Mouse (Mus musculus): ENCODE results near the gene Hoxa9. TPM values are rescaled to one million over a fixed set of nuclear protein-coding genes. Genes with fewer than 3 reads are reported as not detected.

Gene Hoxa9
- polyA plus RNA-seq, 1 experiment from 2014 or later, result 0.89 TPM

GRCm38 (mm10) chr6:52259811-52260261, 28.9 kb upstream of the Hoxa9 start:
- no peak for DNase-seq
- H3K36me3 ChIP-seq, result no peaks in the 10 kb centered on the region

GRCm38 (mm10) chr6:52259081-52259790, 28.3 kb upstream of the Hoxa9 start:
- ATAC-seq (ENCODE audit: low read depth), result no peak
- Histone ChIP-seq H3K27ac (no peak overlapping the region), H3K36me3 (no peaks in the 10 kb centered on the region), H3K27me3 (peaks cover 98% of the 10 kb centered on the region), H3K4me1 (replicated peaks) (0 out of 2 replicates have a peak, but pooled peaks cover 3% of the 10 kb centered on the region), H3K9me3 (replicated peaks) (no peaks in the 10 kb centered on the region), H3K4me2 (no peak overlapping the region), H3K4me3 (replicated peaks) (no peak overlapping the region), H3K9ac (no peak overlapping the region)
- WGBS (ENCODE audit: insufficient replicate concordance), result 1% methylated on average over 24 of the region's 25 CpGs
- DNase-seq, result no peak

More at GRCm38 (mm10) chr6:52259811-52260261, 28.9 kb upstream of the Hoxa9 start:
- H3K4me2 ChIP-seq, result peak overlapping the region; percentile 66
- no peak overlapping the region for H3K9ac ChIP-seq
- WGBS (ENCODE audit: insufficient replicate concordance), result under 1% methylated on average over 39 of the region's 39 CpGs
- H3K9me3 ChIP-seq (replicated peaks), result no peaks in the 10 kb centered on the region
- H3K27me3 ChIP-seq, result peaks cover 98% of the 10 kb centered on the region
- H3K4me1 ChIP-seq (replicated peaks), result 0 out of 2 replicates have a peak, but pooled peaks cover 3% of the 10 kb centered on the region
- peak overlapping the region; percentile 52; the same call in 1 of the 2 replicates for H3K4me3 ChIP-seq (replicated peaks)
- no peak for ATAC-seq (ENCODE audit: low read depth)
- H3K27ac ChIP-seq, result no peak overlapping the region

- Histone ChIP-seq H3K4me3 (replicated peaks) (no peak overlapping the region), H3K9me3 (replicated peaks) (no peaks in the 10 kb centered on the region), H3K36me3 (no peaks in the 10 kb centered on the region), H3K4me2 (no peak overlapping the region), H3K4me1 (replicated peaks) (0 out of 2 replicates have a peak, but pooled peaks cover 3% of the 10 kb centered on the region), H3K27me3 (peaks cover 98% of the 10 kb centered on the region), H3K9ac (no peak overlapping the region), H3K27ac (no peak overlapping the region)
- WGBS (ENCODE audit: insufficient replicate concordance), result under 1% methylated on average over 6 of the region's 6 CpGs
- ATAC-seq (ENCODE audit: low read depth), result no peak
- no peak for DNase-seq
Observed at GRCm38 (mm10) chr6:52256956-52257355, 26.1 kb upstream of the Hoxa9 start.

- DNase-seq, result no peak
- Histone ChIP-seq H3K9me3 (replicated peaks) (no peaks in the 10 kb centered on the region), H3K9ac (no peak overlapping the region), H3K4me2 (no peak overlapping the region), H3K4me1 (replicated peaks) (no peaks in the 10 kb centered on the region), H3K4me3 (replicated peaks) (peak overlapping the region; percentile 10; the same call in 1 of the 2 replicates), H3K27ac (no peak overlapping the region), H3K36me3 (no peaks in the 10 kb centered on the region), H3K27me3 (peaks cover 98% of the 10 kb centered on the region)
- WGBS (ENCODE audit: insufficient replicate concordance), result 2% methylated on average over 59 of the region's 59 CpGs
- no peak for ATAC-seq (ENCODE audit: low read depth)
Observed at GRCm38 (mm10) chr6:52253511-52254500, 22.9 kb upstream of the Hoxa9 start.

GRCm38 (mm10) chr6:52252775-52253376, 22.0 kb upstream of the Hoxa9 start:
- Histone ChIP-seq H3K27ac (no peak overlapping the region), H3K4me3 (replicated peaks) (0 out of 2 replicates have a peak overlapping the region, but pooled peaks have one; percentile 10), H3K27me3 (peaks cover 98% of the 10 kb centered on the region), H3K4me1 (replicated peaks) (no peaks in the 10 kb centered on the region), H3K4me2 (no peak overlapping the region), H3K36me3 (no peaks in the 10 kb centered on the region), H3K9me3 (replicated peaks) (no peaks in the 10 kb centered on the region), H3K9ac (no peak overlapping the region)
- DNase-seq, result no peak
- 2% methylated on average over 35 of the region's 35 CpGs for WGBS (ENCODE audit: insufficient replicate concordance)
- no peak for ATAC-seq (ENCODE audit: low read depth)

GRCm38 (mm10) chr6:52252016-52252774, 21.3 kb upstream of the Hoxa9 start:
- H3K9ac ChIP-seq, result no peak overlapping the region
- no peak overlapping the region for H3K4me2 ChIP-seq
- no peaks in the 10 kb centered on the region for H3K9me3 ChIP-seq (replicated peaks)
- peaks cover 99% of the 10 kb centered on the region for H3K27me3 ChIP-seq
- H3K4me1 ChIP-seq (replicated peaks), result no peaks in the 10 kb centered on the region
- no peak overlapping the region for H3K4me3 ChIP-seq (replicated peaks)
- 2% methylated on average over 24 of the region's 24 CpGs for WGBS (ENCODE audit: insufficient replicate concordance)
- ATAC-seq (ENCODE audit: low read depth) (no peak), DNase-seq (no peak)
- no peak overlapping the region for H3K27ac ChIP-seq
- H3K36me3 ChIP-seq, result no peaks in the 10 kb centered on the region

- no peak for ATAC-seq (ENCODE audit: low read depth)
- H3K27me3 ChIP-seq, result peaks cover 100% of the 10 kb centered on the region
- H3K4me3 ChIP-seq (replicated peaks), result no peak overlapping the region
- no peak overlapping the region for H3K27ac ChIP-seq
- 9% methylated on average over 7 of the region's 7 CpGs for WGBS (ENCODE audit: insufficient replicate concordance)
- H3K4me2 ChIP-seq, result no peak overlapping the region
- no peaks in the 10 kb centered on the region for H3K9me3 ChIP-seq (replicated peaks)
- H3K9ac ChIP-seq, result no peak overlapping the region
- H3K4me1 ChIP-seq (replicated peaks), result no peaks in the 10 kb centered on the region
- no peaks in the 10 kb centered on the region for H3K36me3 ChIP-seq
- DNase-seq, result no peak
Observed at GRCm38 (mm10) chr6:52251177-52251879, 20.4 kb upstream of the Hoxa9 start.

GRCm38 (mm10) chr6:52249826-52250225, 18.9 kb upstream of the Hoxa9 start:
- 3% methylated on average over 4 of the region's 4 CpGs for WGBS (ENCODE audit: insufficient replicate concordance)
- Histone ChIP-seq H3K4me1 (replicated peaks) (0 out of 2 replicates have a peak, but pooled peaks cover 2% of the 10 kb centered on the region), H3K9ac (no peak overlapping the region), H3K36me3 (no peaks in the 10 kb centered on the region), H3K27ac (no peak overlapping the region), H3K27me3 (peaks cover 100% of the 10 kb centered on the region), H3K4me3 (replicated peaks) (no peak overlapping the region), H3K9me3 (replicated peaks) (no peaks in the 10 kb centered on the region), H3K4me2 (no peak overlapping the region)
- DNase-seq (no peak), ATAC-seq (ENCODE audit: low read depth) (no peak)

- Histone ChIP-seq H3K9me3 (replicated peaks) (no peaks in the 10 kb centered on the region), H3K36me3 (no peaks in the 10 kb centered on the region), H3K9ac (no peak overlapping the region), H3K4me3 (replicated peaks) (no peak overlapping the region), H3K4me1 (replicated peaks) (0 out of 2 replicates have a peak, but pooled peaks cover 2% of the 10 kb centered on the region), H3K4me2 (no peak overlapping the region), H3K27me3 (peaks cover 100% of the 10 kb centered on the region), H3K27ac (no peak overlapping the region)
- DNase-seq (no peak), ATAC-seq (ENCODE audit: low read depth) (no peak)
- 1% methylated on average over 16 of the region's 16 CpGs for WGBS (ENCODE audit: insufficient replicate concordance)
Observed at GRCm38 (mm10) chr6:52249415-52249738, 18.5 kb upstream of the Hoxa9 start.
